Mouse (Mus musculus) midbrain, embryonic 11.5 days (tissue): ENCODE measurements around the gene Gm45837. TPM values are rescaled to one million over a fixed set of nuclear protein-coding genes. Genes with fewer than 3 reads are reported as not detected.

Experiments used
- ATAC-seq: fragments of 200-750 bp; cut with Nextera tagmentation; 2 replicates; pipeline ENCODE4 v1.8.0; 2017; ENCODE audit warnings: moderate TSS enrichment, moderate library complexity; ENCODE audit not compliant: low FRiP score
- DNase-seq: peaks from one replicate; pipeline ENCODE4 v3.0.0; 2015; ENCODE audit warnings: low spot score; ENCODE audit errors: missing footprints
- H3K27ac ChIP-seq: fragments of 300-500 bp; sonication (generic); 2 replicates; pipeline ENCODE4 v1.5.1; 2014; ENCODE audit warnings: low read depth, low read length
- H3K27me3 ChIP-seq: fragments of 300-500 bp; sonication (generic); 2 replicates; pipeline ENCODE4 v1.6.1; 2014; ENCODE audit warnings: mild to moderate bottlenecking, low read length, moderate library complexity, mixed read lengths; ENCODE audit not compliant: control insufficient read depth, insufficient read depth
- H3K36me3 ChIP-seq: fragments of 300-500 bp; sonication (generic); 2 replicates; pipeline ENCODE4 v1.6.1; 2014; ENCODE audit warnings: mild to moderate bottlenecking, low read length, moderate library complexity, mixed read lengths; ENCODE audit not compliant: control insufficient read depth, insufficient read depth
- H3K4me1 ChIP-seq: fragments of 300-500 bp; sonication (generic); 2 replicates; pipeline ENCODE4 v1.6.1; 2014; ENCODE audit warnings: low read length; ENCODE audit not compliant: control insufficient read depth, insufficient read depth
- H3K4me2 ChIP-seq: fragments of 300-500 bp; sonication (generic); 2 replicates; pipeline ENCODE4 v1.6.1; 2014; ENCODE audit warnings: mild to moderate bottlenecking, moderate library complexity
- H3K4me3 ChIP-seq: fragments of 300-500 bp; sonication (generic); 2 replicates; pipeline ENCODE4 v1.5.1; 2014; ENCODE audit warnings: low read depth, low read length
- H3K9ac ChIP-seq: fragments of 300-500 bp; sonication (generic); 2 replicates; pipeline ENCODE4 v1.6.1; 2014; ENCODE audit warnings: low read length
- H3K9me3 ChIP-seq: fragments of 300-500 bp; sonication (generic); 2 replicates; pipeline ENCODE4 v1.6.1; 2016; ENCODE audit warnings: low read length; ENCODE audit not compliant: control insufficient read depth
- WGBS: fragments of 180-500 bp; shearing (Covaris S2); extraction: QIAGEN DNeasy Blood & Tissue Kit; methylation state at CpG from one replicate; pipeline ENCODE4 v1.1.7; 2014; 5-methylcytosine and 5-hydroxymethylcytosine counted together
- polyA plus RNA-seq: library from polyadenylated mRNA; unstranded; fragments of >200 nt; fragmentation: Nextera tagmentation; extraction: Ambion mirVana; gene quantifications from 2 replicates; pipeline ENCODE4 v1.2.1, GENCODE M21; 2014

The Gm45837 gene
- not detected in 2 replicates for polyA plus RNA-seq

DNA sequence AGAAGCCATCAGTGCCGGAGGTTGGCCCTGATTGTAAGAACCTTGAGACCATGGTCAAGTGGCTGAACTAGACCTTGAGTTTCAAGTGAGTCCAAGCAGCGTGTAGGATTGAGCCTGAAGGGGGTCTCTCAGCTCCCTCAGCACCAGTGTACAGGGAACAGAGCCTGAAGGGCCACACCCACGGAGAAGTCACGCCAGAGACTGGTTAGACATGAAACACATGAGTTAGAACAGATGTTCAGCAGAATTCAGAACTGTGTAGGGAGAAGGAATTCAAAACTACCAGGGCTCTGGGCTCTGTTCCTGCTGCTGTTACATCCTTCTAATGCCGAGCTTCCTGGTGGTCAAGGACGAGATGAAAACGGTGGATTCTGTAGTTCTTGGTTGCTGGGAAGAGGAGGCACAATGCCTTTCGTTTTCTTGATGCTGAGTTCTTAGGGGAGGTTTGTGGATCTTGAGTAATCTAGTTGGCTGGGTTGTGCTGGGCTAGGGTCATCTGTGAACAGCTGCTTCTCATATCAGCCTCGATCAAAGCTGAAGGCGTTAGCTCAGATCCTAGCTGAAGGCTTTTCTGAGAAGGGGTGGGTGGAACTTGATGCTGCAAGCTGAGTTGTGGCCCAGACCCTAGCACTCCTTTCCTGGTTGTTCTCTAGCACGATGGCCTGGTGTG is at the start of gene Gm45837:
Gene Gm45837 (plus strand): TSS at position 620 of the 670 bp plus-strand sequence.
- H3K4me3 ChIP-seq, result no peak within 1 kb of the TSS
- H3K27ac ChIP-seq, result no peak within 1 kb of the TSS
- peaks cover 9% of the 10 kb centered on the region for H3K4me1 ChIP-seq
- DNase-seq (no peak), ATAC-seq (no peak)
- no peaks in the 10 kb centered on the region for H3K9me3 ChIP-seq
- 85% methylated on average over 11 of the region's 11 CpGs for WGBS
- no peaks in the 10 kb centered on the region for H3K27me3 ChIP-seq
- H3K36me3 ChIP-seq, result no peaks in the 10 kb centered on the region
- H3K4me2 ChIP-seq, result no peak within 1 kb of the TSS
- H3K9ac ChIP-seq, result no peak within 1 kb of the TSS

- no peaks in the 10 kb centered on the region for H3K36me3 ChIP-seq
- no peak overlapping the region for H3K4me3 ChIP-seq
- no peaks in the 10 kb centered on the region for H3K9me3 ChIP-seq
- ATAC-seq (no peak), DNase-seq (no peak)
- H3K4me1 ChIP-seq, result no peaks in the 10 kb centered on the region
- no peak overlapping the region for H3K4me2 ChIP-seq
- no peak overlapping the region for H3K9ac ChIP-seq
- no peak overlapping the region for H3K27ac ChIP-seq
- no peaks in the 10 kb centered on the region for H3K27me3 ChIP-seq
- WGBS, result 76% methylated on average over 4 of the region's 4 CpGs
Measured at GRCm38 (mm10) chr7:101361021-101361420, 49.7 kb upstream of the Gm45837 start.

GRCm38 (mm10) chr7:101361767-101362166 is 48.9 kb upstream of the Gm45837 start:
- no peaks in the 10 kb centered on the region for H3K36me3 ChIP-seq
- H3K27ac ChIP-seq, result no peak overlapping the region
- H3K9ac ChIP-seq, result no peak overlapping the region
- no peaks in the 10 kb centered on the region for H3K27me3 ChIP-seq
- no peaks in the 10 kb centered on the region for H3K4me1 ChIP-seq
- no peaks in the 10 kb centered on the region for H3K9me3 ChIP-seq
- DNase-seq (no peak), ATAC-seq (no peak)
- H3K4me2 ChIP-seq, result no peak overlapping the region
- no peak overlapping the region for H3K4me3 ChIP-seq
- 67% methylated on average over 4 of the region's 4 CpGs for WGBS

- Histone ChIP-seq H3K9me3 (no peaks in the 10 kb centered on the region), H3K4me2 (no peak overlapping the region), H3K27me3 (no peaks in the 10 kb centered on the region), H3K4me3 (no peak overlapping the region), H3K9ac (no peak overlapping the region), H3K27ac (no peak overlapping the region), H3K4me1 (no peaks in the 10 kb centered on the region), H3K36me3 (no peaks in the 10 kb centered on the region)
- ATAC-seq, result no peak
- DNase-seq, result no peak
- WGBS, result 81% methylated on average over 5 of the region's 5 CpGs
Measured at GRCm38 (mm10) chr7:101362791-101363191, 47.9 kb upstream of the Gm45837 start.

- Histone ChIP-seq H3K4me2 (no peak overlapping the region), H3K27me3 (no peaks in the 10 kb centered on the region), H3K4me3 (no peak overlapping the region), H3K4me1 (no peaks in the 10 kb centered on the region), H3K9ac (no peak overlapping the region), H3K36me3 (no peaks in the 10 kb centered on the region), H3K9me3 (no peaks in the 10 kb centered on the region), H3K27ac (no peak overlapping the region)
- ATAC-seq, result no peak
- no peak for DNase-seq
- WGBS, result 80% methylated on average over 5 of the region's 5 CpGs
Measured at GRCm38 (mm10) chr7:101363914-101364313, 46.8 kb upstream of the Gm45837 start.

DNA sequence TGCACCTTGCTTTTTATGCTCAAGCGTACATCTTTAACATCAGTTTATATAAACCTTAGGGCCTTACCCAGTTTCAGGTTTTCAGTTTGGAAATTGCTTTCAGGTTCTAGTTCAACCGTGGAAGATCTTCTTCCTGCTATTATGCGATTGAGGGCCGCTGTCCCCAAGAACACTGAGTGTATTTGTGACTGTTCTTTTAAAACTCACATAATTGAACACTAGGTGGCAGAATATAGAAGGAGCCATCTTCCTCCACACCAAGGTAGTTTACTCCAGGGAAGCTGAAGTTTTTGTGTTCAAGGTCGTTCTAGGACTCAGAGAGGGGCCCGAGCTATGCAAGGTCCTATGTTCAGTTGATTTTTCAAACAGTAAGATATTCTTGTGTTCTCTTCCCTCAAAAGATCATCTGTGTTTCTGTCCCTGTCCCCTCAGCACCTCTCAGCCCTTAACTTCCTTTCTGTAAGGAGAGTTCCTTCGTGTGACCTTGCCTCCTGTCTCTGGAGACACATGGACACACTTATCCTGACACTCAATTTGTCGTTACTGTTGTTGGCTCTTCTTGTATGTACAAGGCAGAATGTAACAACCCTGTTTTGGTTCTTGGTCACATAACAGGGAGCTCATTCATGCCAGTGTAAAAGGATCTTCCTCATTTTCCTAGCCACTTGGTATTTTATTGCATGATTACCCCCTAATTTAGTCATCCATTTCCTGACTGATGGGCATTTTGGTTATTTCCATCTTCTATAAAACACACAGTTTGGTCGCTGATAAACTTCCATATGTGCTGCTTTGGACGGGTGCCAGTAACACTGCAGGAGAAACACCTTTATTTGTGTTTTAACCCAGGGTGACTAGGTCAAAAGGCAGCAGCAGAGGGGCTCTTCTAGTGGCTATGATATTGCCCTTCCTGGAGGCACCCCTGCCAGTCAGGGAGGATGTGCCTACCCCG is 42.5 kb upstream of the Gm45837 start:
- H3K4me1 ChIP-seq, result no peaks in the 10 kb centered on the region
- no peak overlapping the region for H3K4me3 ChIP-seq
- ATAC-seq, result no peak
- DNase-seq, result peak; percentile 53
- 76% methylated on average over 11 of the region's 11 CpGs for WGBS
- H3K27me3 ChIP-seq, result no peaks in the 10 kb centered on the region
- H3K9me3 ChIP-seq, result no peaks in the 10 kb centered on the region
- no peak overlapping the region for H3K9ac ChIP-seq
- no peak overlapping the region for H3K27ac ChIP-seq
- H3K4me2 ChIP-seq, result no peak overlapping the region
- no peaks in the 10 kb centered on the region for H3K36me3 ChIP-seq

DNA sequence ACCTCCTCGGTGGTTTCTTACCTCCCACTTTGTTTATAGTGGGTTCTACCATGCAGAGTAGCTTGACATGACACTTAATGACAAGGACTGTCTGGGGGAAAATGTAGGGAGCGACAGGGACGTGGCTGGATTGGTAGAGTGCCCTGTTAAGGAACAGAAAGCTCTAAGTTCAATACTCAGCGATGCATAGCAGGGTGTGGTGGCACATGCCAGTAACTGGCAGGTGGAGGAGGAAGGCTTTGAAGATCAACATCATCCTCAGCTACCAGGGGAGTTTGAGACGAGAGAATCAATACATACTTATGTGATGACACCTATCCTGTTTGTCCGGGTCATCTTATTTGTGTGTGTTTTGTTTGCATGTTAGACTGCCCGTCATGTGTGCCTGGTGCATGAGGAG is 41.0 kb upstream of the Gm45837 start:
- Histone ChIP-seq H3K9ac (no peak overlapping the region), H3K9me3 (no peaks in the 10 kb centered on the region), H3K36me3 (no peaks in the 10 kb centered on the region), H3K27ac (no peak overlapping the region), H3K4me1 (no peaks in the 10 kb centered on the region), H3K27me3 (no peaks in the 10 kb centered on the region), H3K4me3 (no peak overlapping the region), H3K4me2 (no peak overlapping the region)
- 78% methylated on average over 7 of the region's 7 CpGs for WGBS
- ATAC-seq (no peak), DNase-seq (peak; percentile 57)

- ATAC-seq (no peak), DNase-seq (no peak)
- Histone ChIP-seq H3K27me3 (no peaks in the 10 kb centered on the region), H3K9ac (no peak overlapping the region), H3K9me3 (no peaks in the 10 kb centered on the region), H3K27ac (no peak overlapping the region), H3K4me3 (no peak overlapping the region), H3K4me2 (no peak overlapping the region), H3K36me3 (no peaks in the 10 kb centered on the region), H3K4me1 (no peaks in the 10 kb centered on the region)
- 82% methylated on average over 26 of the region's 26 CpGs for WGBS
Measured at GRCm38 (mm10) chr7:101373082-101373481, 37.6 kb upstream of the Gm45837 start.

DNA sequence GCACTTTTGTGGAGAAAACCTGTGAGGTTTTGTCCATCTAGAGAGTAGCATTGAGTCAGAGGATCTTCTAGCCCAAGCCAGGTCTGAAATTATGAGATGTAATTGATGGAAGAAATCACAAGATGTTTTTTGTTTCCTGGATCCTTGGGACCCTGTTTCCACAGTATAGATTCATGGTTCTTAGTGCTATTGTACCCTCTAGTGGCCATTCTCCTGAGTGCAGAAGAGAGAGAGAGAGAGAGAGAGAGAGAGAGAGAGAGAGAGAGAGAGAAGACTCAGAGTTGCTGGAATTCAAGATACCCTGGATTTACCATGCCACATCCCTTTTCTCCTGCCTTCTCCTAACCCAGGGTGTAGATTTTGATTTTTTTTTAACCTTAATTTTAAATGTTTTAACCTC is 36.5 kb upstream of the Gm45837 start:
- Histone ChIP-seq H3K27me3 (no peaks in the 10 kb centered on the region), H3K36me3 (no peaks in the 10 kb centered on the region), H3K4me3 (no peak overlapping the region), H3K9ac (no peak overlapping the region), H3K4me1 (no peaks in the 10 kb centered on the region), H3K9me3 (no peaks in the 10 kb centered on the region), H3K27ac (no peak overlapping the region), H3K4me2 (no peak overlapping the region)
- ATAC-seq (0 out of 2 replicates have a peak, but pooled peaks have one; percentile 68), DNase-seq (peak; percentile 88)
